Mouse (Mus musculus) intestine, embryonic 14.5 days (tissue): ENCODE results near the gene Mbtps1. TPM values are rescaled to one million over a fixed set of nuclear protein-coding genes. Genes with fewer than 3 reads are reported as not detected.

Source experiments
- ATAC-seq: fragments of 200-750 bp; cut with Nextera tagmentation; replicated peaks from 2 replicates; pipeline ENCODE4 v1.8.0; 2017; ENCODE audit warnings: low read depth, moderate number of reproducible peaks, moderate TSS enrichment, moderate library complexity; ENCODE audit not compliant: low FRiP score, low TSS enrichment
- DNase-seq: peaks from one replicate; pipeline ENCODE4 v3.0.0-alpha.2; 2018; ENCODE audit warnings: low spot score
- H3K27ac ChIP-seq: fragments of 300-500 bp; sonication (generic); 2 replicates; pipeline ENCODE4 v1.5.1; 2014; ENCODE audit warnings: low read depth, mild to moderate bottlenecking, control low read depth
- H3K27me3 ChIP-seq: fragments of 300-500 bp; sonication (generic); replicated peaks from 2 replicates; pipeline ENCODE4 v1.6.1; 2014; ENCODE audit warnings: low read length, control low read depth; ENCODE audit not compliant: control insufficient read depth, insufficient read depth
- H3K36me3 ChIP-seq: fragments of 300-500 bp; sonication (generic); 2 replicates; pipeline ENCODE4 v1.6.1; 2014; ENCODE audit warnings: low read length, control low read depth; ENCODE audit not compliant: control insufficient read depth, insufficient read depth
- H3K4me1 ChIP-seq: fragments of 300-500 bp; sonication (generic); replicated peaks from 2 replicates; pipeline ENCODE4 v1.6.1; 2014; ENCODE audit warnings: low read length, control low read depth, mixed read lengths; ENCODE audit not compliant: control insufficient read depth, insufficient read depth
- H3K4me2 ChIP-seq: fragments of 300-500 bp; sonication (generic); 2 replicates; pipeline ENCODE4 v1.6.1; 2014; ENCODE audit warnings: low read length
- H3K4me3 ChIP-seq: fragments of 300-500 bp; sonication (generic); 2 replicates; pipeline ENCODE4 v1.5.1; 2014; ENCODE audit warnings: low read depth, low read length, control low read depth, mixed read lengths
- H3K9ac ChIP-seq: fragments of 300-500 bp; sonication (generic); 2 replicates; pipeline ENCODE4 v1.6.1; 2014; ENCODE audit warnings: mild to moderate bottlenecking, low read length
- H3K9me3 ChIP-seq: fragments of 300-500 bp; sonication (generic); 2 replicates; pipeline ENCODE4 v1.6.1; 2016; ENCODE audit warnings: low read length, control low read depth; ENCODE audit not compliant: control insufficient read depth
- whole genome bisulfite sequencing: fragments of 180-500 bp; shearing (Covaris S2); extraction: QIAGEN DNeasy Blood & Tissue Kit; methylation state at CpG from one replicate; pipeline ENCODE4 v1.1.7; 2014; 5-methylcytosine and 5-hydroxymethylcytosine counted together
- polyA plus RNA-seq: library from polyadenylated mRNA; unstranded; fragments of >200 nt; fragmentation: Nextera tagmentation; extraction: Ambion mirVana; gene quantifications from 2 replicates; pipeline ENCODE4 v1.2.1, GENCODE M21; 2014

Gene Mbtps1
- 107 and 121 TPM in 2 replicates for polyA plus RNA-seq

DNA sequence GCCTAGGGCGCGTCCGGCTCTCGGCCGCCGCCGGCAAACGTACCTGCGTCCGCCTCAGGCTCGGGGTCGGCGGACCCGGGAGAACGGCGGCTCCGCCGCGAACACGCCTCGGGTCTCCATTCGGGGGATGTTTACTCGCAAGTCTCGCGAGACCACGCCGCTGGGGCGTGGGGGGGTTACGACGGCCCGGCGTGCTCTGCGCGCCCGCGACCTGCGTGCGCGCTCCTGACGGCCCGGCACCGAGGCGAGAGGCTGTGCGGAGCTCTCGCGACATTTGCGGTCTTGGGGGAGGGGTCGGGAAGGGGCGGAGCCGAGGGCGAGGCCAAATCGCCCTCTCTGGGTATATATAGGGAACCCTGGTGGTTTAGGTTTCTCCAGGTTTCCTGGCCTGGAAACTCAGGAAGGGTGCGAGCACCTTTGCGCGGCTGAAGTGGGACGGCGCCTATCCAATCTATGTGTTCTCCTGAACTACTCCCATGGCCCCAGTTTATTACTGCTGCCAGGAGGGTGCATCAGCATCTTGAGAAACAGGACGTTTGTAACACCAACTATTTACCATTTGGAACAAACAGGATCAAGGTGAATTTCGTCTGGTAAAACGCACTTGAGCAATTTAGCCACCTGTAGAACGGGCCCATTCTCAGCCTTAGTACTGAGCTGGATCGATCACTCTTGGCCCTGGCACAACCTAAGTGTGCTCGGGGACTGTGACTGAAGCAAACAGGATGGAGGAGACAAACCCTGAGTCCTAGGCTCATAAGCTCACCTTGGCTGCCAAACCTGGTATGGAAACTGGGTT is at the start of gene Mbtps1:
Mbtps1 (minus strand) TSS at position 133 of the 799 bp plus-strand sequence.
- Histone ChIP-seq H3K4me1 (peaks cover 18% of the 10 kb centered on the region), H3K27me3 (no peaks in the 10 kb centered on the region), H3K9ac (peak within 1 kb of the TSS; percentile 88), H3K36me3 (peaks cover 16% of the 10 kb centered on the region), H3K9me3 (no peaks in the 10 kb centered on the region), H3K4me2 (peak within 1 kb of the TSS; percentile 85), H3K27ac (peak within 1 kb of the TSS; percentile 85), H3K4me3 (peak within 1 kb of the TSS; percentile 71)
- ATAC-seq (peak; percentile 94), DNase-seq (peak; percentile 100)
- WGBS: 6% methylated on average over 58 of the region's 63 CpGs

DNA sequence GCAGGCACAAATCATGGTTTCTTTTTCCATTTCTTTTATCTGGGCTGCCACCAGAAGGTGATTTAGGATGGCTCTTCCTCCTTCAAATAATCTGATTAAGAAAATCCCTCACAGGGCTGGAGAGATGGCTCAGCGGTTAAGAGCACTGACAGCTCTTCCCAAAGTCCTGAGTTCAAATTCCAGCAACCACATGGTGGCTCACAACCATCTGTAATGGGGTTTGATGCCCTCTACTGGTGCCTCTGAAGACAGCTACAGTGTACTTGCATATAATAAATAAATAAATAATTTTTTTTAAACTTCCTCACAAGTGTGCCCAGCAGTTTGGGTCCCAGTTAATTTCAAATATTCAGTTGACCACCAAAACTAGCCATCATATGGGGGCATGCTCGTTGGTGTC is 47.7 kb upstream of the Mbtps1 start:
- no peak for ATAC-seq
- Histone ChIP-seq H3K9me3 (0 out of 2 replicates have a peak, but pooled peaks cover 5% of the 10 kb centered on the region), H3K27ac (no peak overlapping the region), H3K9ac (no peak overlapping the region), H3K4me2 (no peak overlapping the region), H3K27me3 (no peaks in the 10 kb centered on the region), H3K36me3 (peaks cover 15% of the 10 kb centered on the region), H3K4me3 (no peak overlapping the region), H3K4me1 (peaks cover 7% of the 10 kb centered on the region; the same call in 1 of the 2 replicates)
- WGBS: 80% methylated on average over 2 of the region's 2 CpGs
- DNase-seq: no peak

DNA sequence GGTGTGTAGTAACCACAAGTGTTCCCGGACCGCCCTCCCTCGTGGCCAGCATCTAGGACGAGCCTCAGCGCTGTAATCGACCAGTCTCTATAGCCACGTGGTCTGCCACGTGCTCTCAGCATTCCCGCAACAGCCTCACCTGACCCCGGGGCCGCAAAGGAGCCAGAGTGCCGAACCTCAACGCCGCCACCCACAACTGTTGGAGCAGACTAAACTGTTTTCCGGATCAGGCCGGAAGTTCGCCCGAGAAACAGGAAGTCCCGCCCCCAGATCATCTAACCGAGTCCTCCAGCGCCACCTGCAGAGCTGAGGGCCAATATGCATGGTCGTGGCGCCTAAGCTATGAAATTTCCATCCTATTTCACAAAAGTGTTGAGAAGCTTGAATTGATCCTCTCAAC is 46.5 kb upstream of the Mbtps1 start, which contains the start of gene Taf1c:
Taf1c (minus strand) TSS at position 227 of the 400 bp plus-strand sequence.
- ATAC-seq (peak; percentile 83), DNase-seq (peak; percentile 97)
- H3K4me2 ChIP-seq: peak within 1 kb of the TSS; percentile 75
- peaks cover 26% of the 10 kb centered on the region for H3K36me3 ChIP-seq
- no peaks in the 10 kb centered on the region for H3K27me3 ChIP-seq
- H3K4me1 ChIP-seq: peaks cover 7% of the 10 kb centered on the region; the same call in 1 of the 2 replicates
- 0 out of 2 replicates have a peak, but pooled peaks cover 5% of the 10 kb centered on the region for H3K9me3 ChIP-seq
- H3K27ac ChIP-seq: no peak within 1 kb of the TSS
- H3K9ac ChIP-seq: peak within 1 kb of the TSS; percentile 61
- under 1% methylated on average over 23 of the region's 23 CpGs for WGBS
- H3K4me3 ChIP-seq: peak within 1 kb of the TSS; percentile 77

DNA sequence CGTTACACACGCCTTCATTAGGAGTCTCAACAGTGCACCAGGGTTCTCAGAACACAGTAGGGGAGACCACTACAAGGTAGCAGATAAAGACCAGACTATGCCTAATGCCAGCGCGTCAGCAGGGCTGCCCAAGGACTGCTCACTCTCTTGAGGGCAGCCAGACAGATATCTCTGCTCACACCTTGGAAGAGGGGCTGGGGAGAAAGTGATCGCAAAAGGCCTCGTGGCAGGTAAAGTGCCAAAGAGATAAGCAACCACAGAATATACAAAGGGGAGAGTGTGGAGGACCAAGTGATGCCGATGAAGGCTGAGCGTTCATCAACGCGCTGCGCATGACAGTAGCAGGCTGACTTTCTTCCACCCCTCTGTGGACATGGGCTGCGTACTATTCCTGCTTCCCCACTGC is 45.9 kb upstream of the Mbtps1 start:
- Histone ChIP-seq H3K4me1 (peaks cover 7% of the 10 kb centered on the region; the same call in 1 of the 2 replicates), H3K4me2 (peak overlapping the region; percentile 75), H3K4me3 (peak overlapping the region; percentile 77), H3K9me3 (0 out of 2 replicates have a peak, but pooled peaks cover 4% of the 10 kb centered on the region), H3K36me3 (peaks cover 32% of the 10 kb centered on the region), H3K27me3 (no peaks in the 10 kb centered on the region), H3K9ac (peak overlapping the region; percentile 61), H3K27ac (no peak overlapping the region)
- no peak for DNase-seq
- ATAC-seq: 0 out of 2 replicates have a peak, but pooled peaks have one; percentile 12
- WGBS: 34% methylated on average over 12 of the region's 12 CpGs

DNA sequence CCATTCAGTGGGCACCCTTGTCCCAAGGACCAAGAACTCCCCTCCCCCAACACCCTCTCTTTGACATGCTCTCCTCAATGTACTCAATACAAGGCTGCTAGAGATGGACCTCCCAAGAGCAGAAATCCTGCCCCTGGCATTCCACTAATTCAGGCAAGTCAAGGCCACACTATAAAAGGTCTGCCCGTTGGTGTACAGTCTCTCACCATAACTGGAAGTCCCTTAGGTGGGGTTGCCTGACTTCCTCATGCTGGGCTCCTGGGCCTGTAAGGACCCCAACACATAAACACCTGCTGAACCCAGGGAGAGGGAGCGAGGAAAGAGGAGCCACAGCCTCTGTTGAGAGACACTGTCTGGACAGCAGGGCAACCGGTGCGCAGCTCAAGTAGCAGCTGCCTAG is 45.2 kb upstream of the Mbtps1 start:
- Histone ChIP-seq H3K4me3 (no peak overlapping the region), H3K9ac (no peak overlapping the region), H3K27ac (no peak overlapping the region), H3K4me2 (peak overlapping the region; percentile 75; the same call in 1 of the 2 replicates), H3K27me3 (no peaks in the 10 kb centered on the region), H3K4me1 (peaks cover 7% of the 10 kb centered on the region; the same call in 1 of the 2 replicates), H3K9me3 (no peaks in the 10 kb centered on the region), H3K36me3 (peaks cover 39% of the 10 kb centered on the region)
- DNase-seq (no peak), ATAC-seq (no peak)
- 88% methylated on average over 4 of the region's 4 CpGs for WGBS

DNA sequence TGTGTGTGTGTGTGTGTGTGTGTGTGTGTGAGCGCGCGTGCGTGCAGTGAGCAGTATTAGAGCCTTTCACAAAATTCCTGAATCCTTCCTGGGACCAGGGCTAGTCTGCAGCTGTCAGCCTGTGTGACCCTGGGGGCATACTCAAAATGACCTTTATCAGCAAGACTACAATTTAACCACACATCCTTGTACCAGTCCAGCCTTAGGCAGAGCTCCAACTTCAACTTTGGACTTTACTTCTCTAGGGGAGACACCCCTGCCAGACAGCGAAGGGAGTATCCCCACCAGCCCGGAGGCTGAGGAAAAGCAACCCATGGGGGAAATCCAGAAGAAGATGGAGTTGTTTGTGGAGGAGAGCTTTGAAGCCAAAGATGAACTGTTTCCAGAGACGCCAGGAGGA is 32.9 kb upstream of the Mbtps1 start:
- 88% methylated on average over 7 of the region's 7 CpGs for WGBS
- 0 out of 2 replicates have a peak, but pooled peaks cover 2% of the 10 kb centered on the region for H3K36me3 ChIP-seq
- ATAC-seq: no peak
- H3K27ac ChIP-seq: no peak overlapping the region
- H3K4me3 ChIP-seq: no peak overlapping the region
- no peaks in the 10 kb centered on the region for H3K27me3 ChIP-seq
- H3K9me3 ChIP-seq: no peaks in the 10 kb centered on the region
- DNase-seq: no peak
- no peak overlapping the region for H3K4me2 ChIP-seq
- no peak overlapping the region for H3K9ac ChIP-seq
- H3K4me1 ChIP-seq: no peaks in the 10 kb centered on the region

DNA sequence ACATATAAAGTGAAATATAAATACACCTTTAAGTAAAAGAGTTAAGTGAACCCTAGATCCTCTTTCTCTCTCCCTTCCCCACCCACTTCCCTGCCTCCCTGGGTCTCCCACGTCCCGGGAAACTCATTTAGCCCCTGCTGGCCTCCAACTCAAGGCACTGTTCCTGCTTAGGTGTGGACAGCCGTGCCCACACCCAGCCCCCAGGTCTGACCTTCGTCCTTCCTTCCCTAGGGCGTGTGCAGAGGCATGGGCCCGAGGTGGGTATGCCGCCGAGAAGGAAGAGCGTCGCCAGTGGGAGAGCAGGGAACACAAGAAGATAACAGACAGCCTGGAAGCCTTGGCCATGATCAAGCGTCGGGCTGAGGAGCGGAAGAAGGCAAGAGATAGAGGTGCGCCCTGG is 31.8 kb upstream of the Mbtps1 start:
- 68% methylated on average over 14 of the region's 14 CpGs for WGBS
- Histone ChIP-seq H3K9me3 (no peaks in the 10 kb centered on the region), H3K4me3 (no peak overlapping the region), H3K4me2 (no peak overlapping the region), H3K4me1 (0 out of 2 replicates have a peak, but pooled peaks cover 4% of the 10 kb centered on the region), H3K27ac (no peak overlapping the region), H3K9ac (no peak overlapping the region), H3K27me3 (no peaks in the 10 kb centered on the region), H3K36me3 (no peaks in the 10 kb centered on the region)
- DNase-seq (no peak), ATAC-seq (peak; percentile 61)

DNA sequence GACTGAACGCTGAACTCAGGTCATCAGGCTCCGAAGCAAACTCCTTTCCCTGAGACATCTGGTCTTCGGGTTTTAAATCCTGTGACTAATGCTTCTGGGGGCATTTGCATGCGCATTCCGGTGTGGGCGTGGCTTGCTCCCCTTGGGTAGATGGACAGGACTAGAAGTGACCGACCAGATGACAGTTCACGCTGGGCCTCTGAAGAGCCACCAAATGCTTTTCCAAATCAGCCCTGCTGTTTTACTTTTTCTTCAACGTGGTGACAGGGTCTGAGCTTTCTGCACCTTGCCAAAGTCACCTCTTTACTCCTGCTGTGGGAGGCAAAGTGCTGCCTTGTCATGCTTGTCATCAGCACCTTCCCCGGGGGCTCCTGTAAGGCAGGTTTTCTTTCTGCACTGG is 30.3 kb upstream of the Mbtps1 start:
- no peak overlapping the region for H3K9ac ChIP-seq
- WGBS: 29% methylated on average over 10 of the region's 10 CpGs
- ATAC-seq: no peak
- H3K4me3 ChIP-seq: no peak overlapping the region
- no peaks in the 10 kb centered on the region for H3K27me3 ChIP-seq
- H3K9me3 ChIP-seq: no peaks in the 10 kb centered on the region
- H3K4me2 ChIP-seq: no peak overlapping the region
- H3K36me3 ChIP-seq: no peaks in the 10 kb centered on the region
- no peak for DNase-seq
- 0 out of 2 replicates have a peak, but pooled peaks cover 4% of the 10 kb centered on the region for H3K4me1 ChIP-seq
- no peak overlapping the region for H3K27ac ChIP-seq
